Mouse (Mus musculus) natural killer cell, adult 2 months (primary cell): Measurements from ENCODE around the gene Aff3.

Experiments used
- DNase-seq, 2 experiments: peaks; one replicate each; pipeline ENCODE4 v3.0.0; 2022; ENCODE audit warnings: low spot score in 2 of 2

Aff3 gene

DNA sequence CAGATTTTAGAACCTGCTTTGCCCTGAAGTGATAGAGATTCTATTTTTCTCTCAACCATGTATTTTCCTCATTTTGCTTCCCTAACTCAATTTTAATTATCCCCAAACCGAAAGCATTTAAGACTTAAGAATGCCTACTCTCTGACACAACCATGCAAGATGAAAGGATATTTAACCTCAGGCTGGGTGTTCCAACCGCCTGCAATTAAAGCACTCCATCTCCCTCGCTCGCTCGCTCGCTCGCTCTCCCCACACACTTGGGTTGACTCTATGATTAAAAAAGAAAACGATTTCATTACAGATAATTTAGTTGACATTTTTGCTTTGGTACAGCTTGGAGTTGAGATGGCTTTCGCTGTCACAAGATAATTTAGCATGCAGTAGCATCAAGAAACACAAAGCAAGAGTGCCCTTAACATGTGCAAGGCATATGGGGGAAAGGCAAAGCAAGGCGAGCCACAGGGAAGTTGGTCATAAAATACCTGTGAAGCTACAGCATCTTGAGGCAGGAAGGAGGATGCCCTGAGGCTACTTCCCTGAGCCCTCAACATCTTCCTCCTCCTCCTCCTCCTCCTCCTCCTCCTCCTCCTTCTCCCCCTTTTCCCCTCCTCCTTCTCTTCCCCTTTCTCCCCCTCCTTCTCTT is 167.7 kb downstream of the Aff3 start:
- no peak for DNase-seq

DNA sequence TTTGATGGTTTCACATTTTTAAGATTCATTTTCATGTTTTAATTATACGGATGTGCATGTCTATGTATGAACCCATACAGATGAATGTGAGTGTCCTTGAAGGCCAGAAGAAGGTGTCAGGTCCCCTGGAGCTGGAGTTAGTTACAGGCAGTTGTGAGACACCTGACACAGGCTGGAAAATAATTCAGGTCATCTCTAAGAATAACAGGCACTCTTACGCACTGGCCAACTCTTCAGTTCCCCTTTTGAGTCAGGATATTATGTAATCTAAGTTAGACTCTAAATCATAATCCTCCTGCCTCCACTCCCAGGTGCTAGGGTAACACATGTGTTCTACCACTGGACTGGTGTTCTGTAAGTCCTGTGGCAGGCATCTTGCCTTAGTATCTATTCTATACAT is 169.5 kb downstream of the Aff3 start:
- peak in 1 of 2 experiments; percentile 23 for DNase-seq

DNA sequence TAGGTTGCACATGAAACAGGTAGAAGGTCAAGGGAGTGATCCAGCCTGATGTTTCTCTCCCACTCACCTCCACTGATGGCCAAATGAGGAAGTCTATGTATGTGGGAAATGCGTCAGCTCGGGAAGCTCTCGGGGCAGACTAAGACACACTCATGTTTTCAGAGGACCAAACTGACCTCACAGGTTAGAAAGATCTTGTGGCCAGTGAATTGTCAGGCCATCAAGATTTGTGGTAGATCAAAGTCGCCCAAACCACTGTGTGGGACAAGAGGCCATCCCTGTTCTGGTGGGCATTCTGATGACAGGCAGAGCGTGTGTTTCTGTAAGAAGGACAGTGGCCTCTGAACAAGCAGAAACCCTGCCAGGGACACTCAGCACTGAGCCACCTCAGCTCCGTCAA is 175.0 kb downstream of the Aff3 start:
- no peak for DNase-seq

DNA sequence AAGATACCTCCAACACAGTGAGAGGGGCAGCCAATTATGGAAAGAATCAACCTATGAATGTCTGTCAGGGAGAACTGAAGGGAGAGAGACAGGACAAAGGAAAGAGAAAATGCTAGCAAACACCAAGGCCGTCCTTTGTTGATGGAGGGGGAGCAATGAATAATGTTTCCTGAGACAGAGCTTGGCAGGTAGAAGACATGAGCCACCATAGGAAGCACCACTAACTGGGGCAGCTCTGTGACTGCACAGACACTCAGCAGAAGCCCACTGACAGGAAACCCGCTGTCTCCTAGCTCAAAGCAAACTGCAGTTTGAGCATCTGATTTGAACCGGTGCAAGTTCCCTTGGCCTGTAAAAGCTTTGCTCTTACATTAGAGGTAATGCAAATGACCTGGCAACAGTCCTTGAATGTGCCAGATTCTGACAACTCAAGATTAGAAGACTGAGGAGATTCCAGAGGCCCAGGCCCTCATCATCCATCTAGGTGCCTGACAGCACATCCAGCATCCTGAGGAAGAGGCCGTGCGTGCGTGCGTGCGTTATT is 176.0 kb downstream of the Aff3 start:
- no peak for DNase-seq

DNA sequence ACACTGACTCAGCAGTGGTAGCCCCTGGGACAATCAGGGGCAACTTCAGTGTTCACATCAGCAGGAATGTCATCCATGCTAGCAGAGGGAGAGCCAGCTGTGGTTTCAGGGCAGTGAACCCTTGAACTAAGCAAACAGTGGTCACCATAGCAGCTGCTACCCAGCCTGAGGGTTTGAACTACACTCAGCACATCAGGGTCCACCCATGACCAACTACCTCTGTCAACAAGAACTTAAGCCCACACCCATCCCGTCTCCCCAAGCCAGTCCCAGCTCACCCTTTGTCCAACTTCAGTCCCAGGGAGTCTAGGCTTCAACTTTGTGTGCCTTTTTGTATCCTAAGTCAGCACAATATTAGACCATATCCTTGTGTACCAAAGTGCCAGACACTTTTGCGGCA is 176.9 kb downstream of the Aff3 start:
- no peak for DNase-seq

DNA sequence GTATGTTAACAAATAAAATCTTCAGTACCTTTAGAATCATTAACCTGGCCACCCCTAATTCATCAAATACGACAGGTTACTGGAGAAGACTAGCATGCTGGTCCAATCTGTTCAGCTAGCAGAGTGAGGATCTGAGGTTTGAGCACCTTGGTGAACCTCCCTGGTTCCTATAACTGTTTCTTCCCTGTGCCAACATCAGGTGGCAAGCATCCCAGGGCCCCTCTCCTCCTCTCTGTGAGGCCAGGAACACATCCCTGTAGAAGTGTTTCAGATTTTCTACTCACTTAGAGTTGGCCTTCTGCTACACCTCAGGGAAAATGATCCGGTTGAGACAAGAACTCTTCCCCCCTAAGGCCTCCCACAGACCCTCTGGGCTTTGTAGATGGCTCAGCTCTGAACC is 181.6 kb downstream of the Aff3 start:
- DNase-seq, result no peak

DNA sequence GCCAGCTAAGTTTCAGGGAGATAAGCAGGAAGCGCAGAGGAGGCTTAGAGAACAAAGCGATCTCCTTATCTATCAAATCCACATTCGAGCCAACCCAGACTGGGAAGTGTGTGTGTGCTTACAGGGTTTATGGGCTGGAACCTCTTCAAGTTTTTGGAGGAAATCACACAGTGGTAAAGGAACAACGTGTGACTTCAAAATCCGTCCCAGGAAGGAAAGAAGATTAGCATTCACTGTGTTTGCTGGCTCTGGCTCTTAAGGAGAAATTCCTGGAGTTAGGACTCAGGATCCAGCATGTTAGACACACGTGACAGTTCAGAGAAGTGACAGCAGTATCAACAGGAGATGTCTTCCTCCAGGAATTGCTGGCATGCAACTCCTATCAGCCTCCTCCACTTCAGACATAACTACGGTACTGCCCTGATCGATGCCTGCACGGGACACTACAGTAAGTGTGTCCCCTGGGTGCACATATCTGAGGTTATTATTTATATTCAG is 186.5 kb downstream of the Aff3 start:
- no peak for DNase-seq

DNA sequence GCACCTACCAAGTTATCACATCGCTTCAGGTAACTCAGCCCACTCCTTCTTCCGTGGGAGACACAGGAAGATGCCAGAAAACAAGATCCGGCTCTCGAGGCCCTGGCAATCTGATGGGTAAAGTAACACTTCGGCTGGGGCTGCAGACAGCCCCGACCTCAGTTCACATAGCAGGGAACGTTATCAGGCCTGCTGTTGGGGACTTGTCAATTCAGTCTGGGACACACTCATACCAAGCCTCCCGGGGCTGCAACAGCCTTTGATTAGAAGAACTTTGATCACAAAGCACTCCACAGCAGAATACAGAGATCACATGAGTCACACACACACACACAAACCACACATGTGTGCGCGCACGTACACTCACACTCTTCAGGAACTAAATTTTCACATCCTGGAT is 193.9 kb downstream of the Aff3 start:
- no peak for DNase-seq

DNA sequence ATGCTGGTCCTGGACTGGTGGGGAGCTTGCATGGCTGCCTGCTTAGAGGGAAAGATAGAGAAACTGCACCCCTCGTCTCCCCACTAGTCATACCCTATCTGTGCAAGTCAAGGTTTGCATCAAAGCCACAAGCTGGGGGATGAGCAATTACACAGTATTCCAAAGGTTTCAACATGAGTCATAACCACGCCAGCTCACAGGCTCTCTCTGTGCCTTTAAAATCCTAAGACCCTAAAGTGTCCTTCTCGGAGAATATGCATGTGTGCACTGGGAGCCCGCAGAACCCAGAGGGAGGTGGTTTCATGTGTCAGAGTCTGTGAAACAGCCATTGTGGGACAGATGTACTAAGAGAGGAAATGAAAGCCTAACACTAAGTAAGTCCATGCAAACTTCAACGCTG is 194.6 kb downstream of the Aff3 start:
- no peak for DNase-seq

DNA sequence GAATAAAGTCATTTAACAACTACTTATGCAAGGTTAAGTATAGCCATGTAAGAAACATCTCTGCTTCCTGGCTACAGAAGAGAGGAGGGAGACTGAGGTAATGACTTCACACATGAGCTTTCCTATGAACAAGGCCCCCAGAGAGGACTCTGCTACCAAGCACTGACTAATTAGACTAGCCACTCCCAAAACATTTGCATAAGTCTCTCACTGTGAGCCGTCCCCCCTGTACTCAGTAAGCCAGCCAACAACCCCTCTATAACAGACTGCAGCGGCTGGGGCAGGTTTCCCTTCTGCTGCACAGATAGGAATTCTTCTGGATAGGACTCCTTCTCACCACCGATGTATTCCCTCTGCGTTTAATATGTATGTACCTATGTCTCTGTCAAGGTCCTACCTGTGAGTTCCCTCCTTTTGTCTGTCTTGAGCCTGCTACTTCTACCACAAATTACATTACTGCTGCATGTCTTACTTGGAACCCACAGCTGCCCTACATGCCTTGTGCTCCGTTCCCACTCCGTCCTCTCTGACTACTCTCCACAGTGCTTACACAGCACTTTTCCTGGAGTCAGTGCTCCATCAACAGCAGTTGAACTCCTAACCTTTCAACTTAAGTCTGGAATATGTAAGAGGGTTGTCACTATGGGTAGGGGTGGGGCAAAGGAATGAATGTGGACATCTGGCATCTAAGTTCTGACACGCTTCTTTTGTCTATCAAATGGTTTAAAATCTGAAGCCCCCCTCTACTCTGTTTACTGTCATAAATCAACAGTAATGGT is 197.3 kb downstream of the Aff3 start:
- no peak for DNase-seq

DNA sequence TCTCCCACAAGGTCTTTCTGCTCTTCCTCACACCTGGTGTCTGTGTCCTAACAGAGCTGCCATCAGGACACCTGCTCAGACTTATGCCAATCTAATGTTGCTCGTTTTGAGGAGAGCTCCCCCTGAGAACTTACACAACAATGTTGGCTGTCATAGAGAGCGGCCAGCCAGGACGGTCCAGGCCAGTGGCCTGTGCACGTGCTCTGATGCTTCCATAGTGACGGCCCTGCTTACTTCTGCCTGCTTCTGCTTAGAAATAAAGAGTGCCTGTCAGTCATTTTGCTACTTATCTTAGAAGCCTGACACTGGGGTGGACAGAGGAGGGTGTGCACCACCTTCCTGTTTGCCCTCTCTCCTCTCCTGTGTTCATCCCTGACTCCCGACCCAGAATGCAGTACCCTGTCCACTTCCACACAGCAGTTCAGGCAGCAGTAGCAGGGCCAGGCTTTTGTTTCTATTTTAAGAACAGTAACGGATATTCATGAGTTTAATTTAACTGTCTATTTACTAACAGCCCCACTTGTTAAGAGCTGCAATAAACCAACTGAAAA is 208.0 kb downstream of the Aff3 start:
- no peak for DNase-seq

DNA sequence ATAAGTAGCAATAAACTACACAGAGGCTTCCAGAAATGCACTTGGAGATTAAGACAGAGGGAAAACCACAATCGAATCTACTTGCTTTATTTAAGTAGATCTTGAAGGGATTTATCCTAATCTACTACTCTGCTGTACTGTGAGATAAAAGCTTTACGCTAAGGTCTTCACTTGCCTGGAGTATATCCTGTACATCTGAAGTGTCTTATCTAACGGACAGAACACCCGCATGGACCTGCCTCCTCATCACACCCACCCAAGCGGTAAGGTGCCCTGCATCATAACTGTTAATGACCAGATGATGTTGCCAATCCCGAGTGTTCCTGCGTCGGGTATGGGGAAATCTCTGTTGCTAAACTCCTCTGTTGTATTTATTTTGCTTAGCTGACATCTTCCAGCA is 209.8 kb downstream of the Aff3 start:
- DNase-seq, result no peak

DNA sequence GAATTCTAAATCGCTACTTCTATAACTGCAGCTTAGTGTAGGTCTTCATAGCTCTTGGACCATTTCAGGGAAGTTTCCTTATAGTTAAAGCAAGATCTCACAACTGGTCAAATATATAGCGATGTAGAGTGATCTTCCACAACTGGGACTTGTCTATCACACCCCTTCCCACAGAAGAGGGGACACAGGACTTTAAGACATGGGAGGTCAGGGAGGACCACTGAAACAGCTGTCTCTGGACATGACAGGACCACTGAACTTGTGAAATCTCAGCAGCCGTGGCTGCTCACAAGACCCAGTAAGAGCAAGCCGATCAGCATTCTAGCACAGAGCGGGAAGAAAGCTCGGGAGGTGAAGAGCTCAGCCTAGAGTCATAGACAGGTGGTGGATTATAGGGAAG is 213.4 kb downstream of the Aff3 start:
- DNase-seq, result no peak

DNA sequence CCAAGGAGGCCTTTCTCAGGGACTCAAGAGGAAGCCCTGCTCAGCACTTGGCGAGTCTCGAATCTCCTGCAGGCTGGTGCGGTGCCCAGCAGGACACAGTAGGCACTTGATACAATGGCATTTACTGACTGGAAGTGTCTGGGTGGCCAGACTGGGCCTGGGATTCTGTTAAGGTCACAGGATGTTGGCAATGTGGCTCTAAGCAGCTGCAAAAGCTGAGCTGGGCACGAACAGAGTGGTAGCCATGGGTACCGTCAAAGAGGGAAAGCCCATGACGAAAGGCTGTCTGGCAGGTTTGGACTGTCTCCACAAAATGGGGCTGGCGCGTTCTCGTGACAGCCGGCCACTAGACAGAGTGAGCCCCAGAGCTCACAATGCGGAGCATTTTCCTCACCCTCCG is 214.1 kb downstream of the Aff3 start:
- no peak for DNase-seq

DNA sequence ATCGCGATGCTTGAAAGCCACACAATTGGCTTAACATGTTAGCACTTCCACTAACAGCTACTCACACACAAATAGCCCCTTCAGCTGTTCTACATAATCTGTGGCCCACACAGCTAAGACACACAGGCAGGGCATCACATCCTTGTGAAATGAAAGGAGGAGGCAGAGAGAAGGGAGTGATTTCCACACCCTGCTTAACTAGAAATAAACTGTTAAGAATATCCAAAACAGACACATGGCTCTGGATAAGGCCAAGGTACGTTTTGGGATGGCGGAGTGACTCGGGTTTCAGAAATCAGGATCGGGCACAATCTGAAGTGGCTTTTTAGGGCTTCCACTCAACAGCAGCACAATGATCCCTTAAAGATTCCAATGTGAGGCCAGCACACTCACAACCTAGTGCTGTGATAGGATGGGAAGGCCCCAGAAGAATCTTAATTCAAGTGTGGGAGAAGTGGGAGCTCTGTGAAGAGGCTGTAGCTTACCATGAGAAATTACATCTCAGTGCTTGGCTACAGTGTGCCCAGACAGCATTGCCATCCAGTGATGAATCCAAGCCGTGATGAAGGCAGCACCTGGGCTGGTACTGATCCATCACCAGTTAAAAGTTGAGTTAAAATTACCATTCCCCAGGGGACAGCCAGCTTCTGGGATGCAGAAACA is 214.8 kb downstream of the Aff3 start:
- no peak for DNase-seq

DNA sequence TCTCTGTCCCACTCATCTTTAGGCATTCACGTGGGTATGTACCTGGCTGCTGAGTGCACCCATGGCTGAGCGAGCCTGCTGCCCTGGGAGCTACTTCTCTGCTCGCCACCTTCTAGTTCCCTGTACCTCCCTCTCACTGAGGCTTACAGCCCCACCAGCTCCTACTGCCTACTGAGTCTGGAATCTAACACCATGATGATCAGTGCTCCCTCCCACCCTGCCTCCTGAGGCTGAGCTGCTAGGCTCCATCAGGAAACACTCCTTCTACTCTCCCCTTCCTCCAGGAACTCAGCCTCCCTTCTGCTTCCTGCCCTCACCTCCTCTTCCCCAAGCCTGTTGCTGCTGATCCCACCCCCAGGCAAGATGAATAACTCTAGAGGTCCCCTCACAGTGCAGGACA is 215.9 kb downstream of the Aff3 start:
- no peak for DNase-seq

DNA sequence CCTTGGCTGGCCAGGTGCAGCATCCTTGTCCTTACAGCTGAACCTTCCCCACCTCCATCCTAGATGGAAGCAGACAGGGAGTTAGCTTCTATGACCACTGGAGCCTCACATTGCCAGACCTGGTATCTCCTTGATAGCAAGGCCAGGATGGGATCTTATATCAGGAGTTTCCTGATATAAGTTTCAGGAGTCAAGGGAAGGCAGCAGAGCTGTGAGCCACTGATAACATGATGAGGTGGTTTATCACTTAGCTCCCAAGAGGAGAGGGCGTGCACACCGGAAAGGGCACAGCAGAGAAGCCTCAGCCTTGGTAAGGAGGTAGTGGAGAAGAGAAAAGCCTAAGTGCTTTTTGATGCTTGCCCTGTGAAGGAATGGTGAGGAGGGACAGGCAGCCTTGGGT is 217.2 kb downstream of the Aff3 start:
- DNase-seq, result no peak

DNA sequence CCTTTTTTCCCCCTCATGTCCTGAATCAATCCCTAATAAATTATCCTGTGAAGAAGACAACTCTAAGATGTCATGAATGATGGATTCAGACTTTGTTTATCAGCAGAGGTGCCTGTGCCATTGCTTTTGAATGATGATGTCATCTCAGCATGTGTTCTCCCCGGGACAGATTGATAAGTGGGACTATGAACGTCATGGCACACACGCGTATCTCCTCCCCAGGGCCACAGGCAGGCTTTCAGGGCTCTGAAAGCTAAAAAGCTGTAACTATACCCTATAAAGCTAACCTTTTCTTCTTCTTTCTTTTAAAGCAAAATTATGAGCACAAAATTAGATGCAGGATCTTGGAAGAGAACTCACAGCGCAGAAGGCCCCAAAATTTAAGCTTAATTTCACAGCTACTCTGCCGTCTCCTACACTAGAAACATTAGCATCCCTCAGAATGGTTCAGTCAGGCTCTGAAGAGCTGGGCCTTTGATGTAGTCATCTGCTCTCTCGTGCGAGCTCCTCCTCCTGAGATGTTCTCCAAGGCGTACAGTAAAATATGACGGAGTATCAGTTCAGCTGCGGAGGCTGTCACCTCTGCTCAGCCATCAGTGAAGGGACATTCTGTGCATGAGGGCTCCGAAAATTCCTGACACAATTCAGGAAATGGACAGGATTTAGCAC is 218.5 kb downstream of the Aff3 start:
- DNase-seq, result no peak

DNA sequence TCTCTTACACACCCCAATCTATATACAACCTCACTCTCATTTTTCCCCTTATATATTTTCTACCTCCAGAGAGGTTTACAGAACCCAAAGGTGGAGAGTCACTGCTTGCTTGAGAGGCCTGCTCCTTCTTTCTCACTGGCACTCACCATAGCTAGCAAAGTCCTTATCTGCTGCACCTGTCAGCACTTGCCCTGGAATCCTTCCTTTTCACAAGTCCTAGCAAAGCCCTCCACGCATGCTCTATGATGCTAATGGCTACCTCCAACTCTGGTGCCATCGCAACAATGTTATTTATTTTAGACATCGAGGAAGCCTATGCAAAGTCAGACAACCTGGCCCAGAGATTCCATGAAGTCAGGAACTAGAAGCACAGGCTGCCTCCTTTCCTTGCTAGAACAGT is 221.9 kb downstream of the Aff3 start:
- DNase-seq, result no peak

DNA sequence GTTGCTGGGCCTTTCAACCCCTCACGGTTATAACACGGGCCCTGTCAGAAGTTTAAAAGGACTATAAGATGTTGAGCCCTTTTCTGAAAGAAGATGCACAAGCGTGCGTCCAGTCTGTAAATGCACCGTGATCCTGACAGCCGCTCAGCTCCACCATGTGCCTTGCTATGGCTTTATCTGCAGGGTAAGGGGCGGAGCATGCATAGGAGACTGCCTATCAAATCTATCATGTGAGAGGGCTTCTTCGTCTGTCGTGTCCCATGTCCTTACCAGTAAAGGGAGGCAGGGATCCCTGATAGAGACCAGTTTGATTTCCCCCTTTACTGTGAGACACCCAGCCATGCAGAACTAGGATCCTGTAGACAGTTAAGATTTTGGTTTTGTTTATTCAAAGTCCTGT is 222.3 kb downstream of the Aff3 start:
- DNase-seq, result no peak

DNA sequence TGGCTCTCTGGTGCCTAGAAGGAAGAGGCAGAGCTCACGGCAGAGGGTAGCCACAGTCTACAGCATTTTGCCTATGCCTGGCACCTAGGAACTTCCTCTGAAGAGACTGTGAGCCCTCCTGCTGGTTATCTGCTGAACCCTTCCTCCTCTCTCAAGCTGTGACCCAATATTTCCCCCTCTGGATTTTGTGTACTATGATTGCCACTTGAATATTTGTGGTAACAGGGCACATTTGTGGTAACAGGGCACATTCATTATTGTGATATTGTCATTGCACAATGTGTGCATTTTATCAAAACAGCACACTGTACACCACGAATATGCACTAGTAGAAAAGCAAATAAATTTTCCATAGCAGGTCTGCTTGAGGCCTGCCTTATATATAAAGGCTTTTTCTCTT is 223.0 kb downstream of the Aff3 start:
- DNase-seq, result no peak

DNA sequence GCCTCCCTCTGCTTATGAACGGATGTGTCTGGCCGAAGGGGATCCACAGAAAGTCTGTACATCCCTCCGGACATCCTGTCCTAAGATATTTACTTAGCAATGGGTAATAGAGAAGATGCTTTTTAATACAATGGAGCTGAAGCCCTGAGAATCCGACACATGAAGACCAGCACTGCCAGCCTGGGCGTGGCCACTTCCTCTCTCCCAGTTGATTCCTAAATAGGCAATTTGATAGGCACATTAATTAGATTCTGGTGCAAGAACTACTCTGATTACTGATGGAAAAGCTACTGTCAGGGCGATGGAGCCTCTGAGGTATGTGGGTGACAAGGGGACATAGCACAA is 224.3 kb downstream of the Aff3 start:
- DNase-seq, result no peak
